Mouse (Mus musculus) forebrain, embryonic 14.5 days (tissue): ENCODE data around the gene Pdcl2. TPM values are rescaled to one million over a fixed set of nuclear protein-coding genes. Genes with fewer than 3 reads are reported as not detected.

ENCODE experiments used
- ATAC-seq: fragments of 200-750 bp; cut with Nextera tagmentation; 2 replicates; pipeline ENCODE4 v1.8.0; 2017; ENCODE audit warnings: mild to moderate bottlenecking, moderate library complexity
- DNase-seq: peaks from one replicate; pipeline ENCODE4 v3.0.0-alpha.2; 2015; ENCODE audit warnings: low spot score
- H3K27ac ChIP-seq: fragments of 300-500 bp; sonication (generic); 2 replicates; pipeline ENCODE4 v1.5.1; 2014; ENCODE audit warnings: low read depth, mild to moderate bottlenecking, control low read depth, low read length, moderate library complexity
- H3K27me3 ChIP-seq: fragments of 300-500 bp; sonication (generic); replicated peaks from 2 replicates; pipeline ENCODE4 v1.6.1; 2014; ENCODE audit warnings: low read length, control low read depth, mixed read lengths; ENCODE audit not compliant: control insufficient read depth, insufficient read depth
- H3K36me3 ChIP-seq: fragments of 300-500 bp; sonication (generic); 2 replicates; pipeline ENCODE4 v1.6.1; 2014; ENCODE audit warnings: low read length, control low read depth; ENCODE audit not compliant: control insufficient read depth, insufficient read depth
- H3K4me1 ChIP-seq: fragments of 300-500 bp; sonication (generic); 2 replicates; pipeline ENCODE4 v1.6.1; 2014; ENCODE audit warnings: antibody characterized with exemption, low read length, control low read depth; ENCODE audit not compliant: control insufficient read depth, insufficient read depth
- H3K4me2 ChIP-seq: fragments of 300-500 bp; sonication (generic); 2 replicates; pipeline ENCODE4 v1.6.1; 2014; ENCODE audit warnings: mild to moderate bottlenecking, control low read depth, low read length
- H3K4me3 ChIP-seq: fragments of 300-500 bp; sonication (generic); 2 replicates; pipeline ENCODE4 v1.5.1; 2014; ENCODE audit warnings: low read depth, low read length, control low read depth
- H3K9ac ChIP-seq: fragments of 300-500 bp; sonication (generic); 2 replicates; pipeline ENCODE4 v1.6.1; 2014; ENCODE audit warnings: mild to moderate bottlenecking, low read length, control low read depth, moderate library complexity
- H3K9me3 ChIP-seq: fragments of 300-500 bp; sonication (generic); replicated peaks from 2 replicates; pipeline ENCODE4 v1.6.1; 2016; ENCODE audit warnings: low read length, control low read depth, mixed read lengths; ENCODE audit not compliant: control insufficient read depth
- WGBS: fragments of 180-500 bp; shearing (Covaris S2); extraction: QIAGEN DNeasy Blood & Tissue Kit; methylation state at CpG from one replicate; pipeline ENCODE4 v1.1.7; 2014; 5-methylcytosine and 5-hydroxymethylcytosine counted together
- polyA plus RNA-seq: library from polyadenylated mRNA; unstranded; fragments of >200 nt; fragmentation: Nextera tagmentation; extraction: Ambion mirVana; gene quantifications from 2 replicates; pipeline ENCODE4 v1.2.1, GENCODE M21; 2014

Pdcl2 gene
- polyA plus RNA-seq, 1 experiment from 2014 or later = not detected

GRCm38 (mm10) chr5:76285699-76286098, 45.3 kb downstream of the Pdcl2 start:
- H3K9me3 ChIP-seq = no peaks in the 10 kb centered on the region
- H3K4me1 ChIP-seq = 0 out of 2 replicates have a peak, but pooled peaks cover 2% of the 10 kb centered on the region
- H3K27ac ChIP-seq = no peak overlapping the region
- DNase-seq (no peak), ATAC-seq (no peak)
- no peaks in the 10 kb centered on the region for H3K36me3 ChIP-seq
- H3K27me3 ChIP-seq = no peaks in the 10 kb centered on the region
- H3K9ac ChIP-seq = no peak overlapping the region
- H3K4me3 ChIP-seq = no peak overlapping the region
- 24% methylated on average over 4 of the region's 4 CpGs for WGBS
- H3K4me2 ChIP-seq = no peak overlapping the region

GRCm38 (mm10) chr5:76283890-76284289, 47.1 kb downstream of the Pdcl2 start:
- 86% methylated on average over 1 of the region's 1 CpGs for WGBS
- H3K4me3 ChIP-seq = no peak overlapping the region
- no peak overlapping the region for H3K27ac ChIP-seq
- H3K9ac ChIP-seq = no peak overlapping the region
- no peaks in the 10 kb centered on the region for H3K36me3 ChIP-seq
- H3K4me1 ChIP-seq = 0 out of 2 replicates have a peak, but pooled peaks cover 2% of the 10 kb centered on the region
- no peaks in the 10 kb centered on the region for H3K9me3 ChIP-seq
- no peaks in the 10 kb centered on the region for H3K27me3 ChIP-seq
- no peak for DNase-seq
- no peak overlapping the region for H3K4me2 ChIP-seq
- ATAC-seq = no peak

GRCm38 (mm10) chr5:76274977-76275376, 56.0 kb downstream of the Pdcl2 start:
- H3K27ac ChIP-seq = no peak overlapping the region
- H3K9ac ChIP-seq = no peak overlapping the region
- no peaks in the 10 kb centered on the region for H3K9me3 ChIP-seq
- no peaks in the 10 kb centered on the region for H3K27me3 ChIP-seq
- no peak for DNase-seq
- H3K4me1 ChIP-seq = no peaks in the 10 kb centered on the region
- 0 out of 2 replicates have a peak, but pooled peaks cover 4% of the 10 kb centered on the region for H3K36me3 ChIP-seq
- no peak for ATAC-seq
- 92% methylated on average over 4 of the region's 4 CpGs for WGBS
- H3K4me2 ChIP-seq = no peak overlapping the region
- no peak overlapping the region for H3K4me3 ChIP-seq

Other genes starting within 250 kb of the Pdcl2 start
- gene Srd5a3, start 190.9 kb downstream of the Pdcl2 start, polyA plus RNA-seq = 10.7 and 13.5 TPM in 2 replicates
- 51.6 and 52.8 TPM in 2 replicates for gene Tmem165, start 147.3 kb downstream of the Pdcl2 start, polyA plus RNA-seq
- 8.2 and 13.6 TPM in 2 replicates for gene Clock, start 26.4 kb downstream of the Pdcl2 start, polyA plus RNA-seq
- gene Nmu, start 32.6 kb upstream of the Pdcl2 start, polyA plus RNA-seq = 0.54 TPM in 1 of 2 replicates, not detected in the other
- gene Gm7271, start 152.9 kb upstream of the Pdcl2 start, polyA plus RNA-seq = not detected in 2 replicates
- 53.6 and 64.0 TPM in 2 replicates for gene Exoc1, start 198.2 kb upstream of the Pdcl2 start, polyA plus RNA-seq